Mouse (Mus musculus) frontal cortex, postnatal 14 days (tissue): ENCODE results near the gene Nacad.

Source experiments
- DNase-seq, 2 experiments: peaks; one replicate each; pipeline ENCODE4 v3.0.0; 2022; ENCODE audit warnings: low spot score in 2 of 2

Gene Nacad

DNA sequence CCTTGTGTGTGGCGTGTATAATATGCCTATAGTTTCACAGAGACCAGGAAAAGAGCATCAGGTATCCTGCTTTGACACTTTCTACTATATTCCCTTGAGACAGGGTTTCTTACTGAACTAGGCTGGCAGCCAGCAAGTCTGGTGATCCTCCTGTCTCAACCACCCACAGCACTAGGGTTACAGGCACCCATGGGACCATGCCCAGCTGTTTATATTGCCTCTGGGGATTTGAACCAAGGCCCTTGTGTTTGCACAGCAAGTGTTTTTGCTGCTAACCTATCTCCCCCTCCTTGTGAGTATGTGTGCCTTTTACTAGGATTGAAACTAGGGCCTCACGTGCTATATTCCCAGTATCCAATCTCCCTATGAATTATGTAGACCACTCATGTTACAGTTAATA, 24.3 kb downstream of the Nacad start:
- DNase-seq: no peak

DNA sequence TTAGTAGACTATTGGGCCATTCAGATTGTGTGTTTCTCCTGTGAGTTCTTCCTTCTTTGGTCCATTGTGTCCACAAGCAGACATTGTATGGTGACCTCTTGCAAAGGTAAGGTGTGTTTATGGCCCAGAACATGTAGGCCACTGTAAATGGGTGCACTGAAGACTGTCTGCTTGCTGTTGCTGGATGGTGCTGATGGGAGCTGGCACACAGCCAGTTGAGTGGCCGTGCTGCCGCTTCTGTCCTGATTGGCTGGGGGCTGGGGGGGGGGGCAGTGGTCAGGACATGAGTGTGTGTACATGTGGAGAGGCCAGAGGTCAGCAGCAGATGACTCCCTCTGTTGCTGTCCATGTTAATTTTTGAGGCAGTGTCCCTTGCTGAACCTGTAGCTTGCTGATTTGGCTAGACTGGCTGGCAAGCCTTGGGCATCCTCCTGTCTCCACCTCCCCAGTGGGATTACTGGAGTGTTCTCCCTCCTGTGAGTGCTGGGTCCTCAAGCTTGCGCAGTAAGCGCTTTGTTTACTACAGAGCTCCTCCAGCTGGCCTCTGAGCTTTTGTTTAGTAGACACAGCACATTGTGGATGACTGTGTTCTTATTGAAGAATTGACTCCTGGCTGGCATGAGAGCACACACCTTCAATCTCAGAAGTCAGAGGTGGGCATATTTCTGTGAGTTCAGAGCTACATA, 25.6 kb downstream of the Nacad start:
- no peak for DNase-seq

DNA sequence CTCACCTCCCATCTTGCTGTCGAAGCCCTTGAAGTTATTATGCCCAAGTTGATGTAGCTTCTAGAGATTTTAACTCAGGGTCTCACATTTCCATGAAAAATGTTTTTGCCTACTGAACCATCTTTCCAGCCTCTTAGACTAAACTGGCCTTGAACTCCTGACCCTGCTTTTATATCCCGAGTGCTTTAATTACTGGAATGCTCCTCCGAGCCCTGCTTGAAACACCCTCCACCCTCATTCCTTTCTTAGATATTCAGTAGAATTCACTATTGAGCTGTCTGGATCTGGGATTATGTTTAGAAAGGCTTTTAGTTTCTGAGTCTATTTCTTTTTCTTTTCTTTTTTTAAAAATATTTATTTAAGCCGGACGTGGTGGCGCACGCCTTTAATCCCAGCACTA, 26.5 kb downstream of the Nacad start:
- no peak for DNase-seq

DNA sequence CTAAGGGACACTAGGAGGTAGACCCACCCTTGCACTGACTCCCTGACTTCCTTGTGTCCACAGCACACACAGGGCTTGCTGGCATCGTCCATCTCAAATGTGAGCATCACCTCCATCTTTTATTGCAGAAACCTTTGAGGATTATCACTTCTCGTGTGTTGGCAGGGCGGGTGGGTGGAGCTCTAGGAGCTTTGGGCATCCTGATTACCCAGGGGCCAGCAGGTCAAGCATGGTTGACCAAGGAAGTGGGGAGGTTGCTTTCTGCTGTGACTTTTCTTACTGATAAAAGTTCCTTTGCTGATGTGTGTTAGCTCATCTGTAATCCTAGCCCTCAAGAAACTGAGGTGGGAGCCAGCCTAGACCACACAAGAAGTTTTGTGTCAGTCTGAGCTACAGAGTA, 29.7 kb downstream of the Nacad start:
- no peak for DNase-seq

DNA sequence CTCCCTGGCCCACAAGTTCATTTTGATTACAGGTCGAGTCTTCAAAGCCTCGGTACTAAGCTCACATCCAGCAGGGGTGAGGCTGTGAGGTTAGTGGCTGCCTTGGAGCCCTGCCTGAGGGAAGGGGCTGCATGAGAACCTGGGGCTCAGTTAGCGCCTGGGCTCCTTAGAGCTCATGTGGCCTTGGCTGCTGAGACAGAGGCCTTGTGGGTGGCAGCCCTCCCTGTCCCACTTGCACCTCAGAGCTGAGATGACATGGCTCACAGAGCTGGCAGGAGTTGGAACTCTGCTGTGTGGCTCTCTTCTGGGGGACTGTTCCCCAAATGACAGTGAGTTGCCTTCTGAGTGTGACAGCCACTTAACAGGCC, 36.5 kb downstream of the Nacad start:
- no peak for DNase-seq

DNA sequence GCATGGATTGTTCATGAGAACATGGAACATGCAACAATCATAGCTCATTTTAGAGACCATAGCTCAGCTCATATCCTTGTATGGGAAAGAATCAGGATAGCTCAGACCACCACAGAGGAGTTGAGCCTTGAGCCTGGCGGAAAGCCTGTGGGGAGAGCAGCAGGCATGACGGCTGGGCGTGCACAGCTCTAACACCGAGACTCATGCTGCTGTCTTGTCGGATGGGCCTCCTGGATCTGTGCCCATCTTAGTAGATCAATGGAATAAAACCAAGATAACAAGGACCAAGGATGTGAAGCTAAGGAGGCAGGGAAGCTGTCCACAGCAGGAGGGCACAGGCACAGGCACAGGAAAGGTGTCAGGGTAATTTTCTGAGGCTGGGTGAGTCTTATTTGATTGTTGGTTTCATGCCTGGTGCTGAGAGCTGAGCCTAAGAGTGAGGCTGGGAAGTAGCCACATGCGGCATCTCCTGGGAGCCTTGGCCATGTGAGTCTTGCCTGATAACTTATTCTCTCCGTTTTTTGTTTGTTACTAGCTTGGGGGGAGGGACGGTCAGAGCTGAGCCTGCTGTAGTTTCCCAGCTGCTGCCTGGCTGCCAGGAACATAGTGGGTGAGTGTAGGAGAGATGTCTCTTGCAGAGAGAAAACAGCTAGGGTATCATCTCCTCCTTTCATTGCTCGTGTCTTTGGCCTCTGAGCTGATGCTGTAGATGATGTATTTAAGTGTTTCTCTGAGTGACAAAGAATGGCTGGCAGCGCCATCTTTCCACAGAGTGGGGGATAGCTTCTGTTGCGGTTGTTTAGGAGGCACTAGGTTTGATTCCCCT, 37.1 kb downstream of the Nacad start:
- DNase-seq: no peak

DNA sequence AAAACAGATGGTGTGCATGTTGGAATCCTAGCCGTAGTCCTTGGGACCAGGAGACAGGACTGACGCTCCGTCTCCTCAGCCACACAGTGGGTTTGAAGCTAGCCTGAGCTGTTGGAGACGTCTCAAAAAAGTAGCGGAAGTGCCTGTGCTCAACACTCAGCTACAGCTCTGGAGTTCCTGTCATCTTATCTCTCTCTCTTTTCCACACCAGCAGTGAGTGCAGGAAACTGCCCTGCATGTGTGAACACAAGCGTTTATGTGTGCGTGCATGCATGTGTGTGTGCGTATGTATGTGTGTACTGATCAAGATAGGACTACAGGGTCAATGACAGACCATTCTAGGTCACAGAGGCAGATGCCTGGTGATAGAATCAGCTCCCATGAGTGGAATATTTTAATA, 37.9 kb downstream of the Nacad start:
- no peak for DNase-seq

DNA sequence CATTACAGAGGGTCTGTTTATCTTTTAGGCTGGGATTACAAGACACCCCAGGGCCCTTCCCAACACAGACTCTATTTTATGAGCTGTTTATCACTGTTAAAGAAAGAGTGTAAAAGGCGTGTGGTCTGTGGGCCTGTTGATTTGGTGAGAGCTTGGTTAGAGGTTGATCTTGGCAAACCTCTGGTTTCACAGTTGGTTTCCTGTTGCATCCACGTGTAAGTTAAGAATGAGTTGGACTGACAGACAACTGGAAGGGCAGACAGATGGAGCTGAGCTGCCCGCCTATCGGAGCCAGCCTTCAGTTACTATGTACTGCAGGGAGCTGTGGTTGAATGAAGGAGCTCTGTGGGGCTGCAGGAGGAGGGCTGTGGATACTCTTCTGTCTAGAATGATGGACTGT, 39.4 kb downstream of the Nacad start:
- DNase-seq: no peak

DNA sequence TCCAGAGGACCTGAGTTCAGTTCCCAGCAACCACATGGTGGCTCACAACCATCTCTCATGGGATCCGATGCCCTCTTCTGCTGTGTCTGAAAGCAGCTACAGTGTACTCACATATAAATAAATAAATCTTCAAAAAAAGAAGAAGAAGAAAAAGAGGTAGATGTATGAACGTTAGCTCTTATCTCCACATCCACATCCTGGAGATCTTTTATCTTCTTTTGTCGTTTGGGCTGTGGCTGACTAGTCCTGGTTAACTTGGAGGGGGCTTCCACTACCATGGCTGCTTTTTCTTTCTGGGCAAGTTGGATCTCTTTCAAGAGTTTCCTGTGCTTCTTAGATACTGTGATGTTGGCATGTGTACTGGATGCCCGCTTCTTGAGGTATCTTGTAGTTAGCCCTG, 42.7 kb downstream of the Nacad start:
- no peak for DNase-seq

DNA sequence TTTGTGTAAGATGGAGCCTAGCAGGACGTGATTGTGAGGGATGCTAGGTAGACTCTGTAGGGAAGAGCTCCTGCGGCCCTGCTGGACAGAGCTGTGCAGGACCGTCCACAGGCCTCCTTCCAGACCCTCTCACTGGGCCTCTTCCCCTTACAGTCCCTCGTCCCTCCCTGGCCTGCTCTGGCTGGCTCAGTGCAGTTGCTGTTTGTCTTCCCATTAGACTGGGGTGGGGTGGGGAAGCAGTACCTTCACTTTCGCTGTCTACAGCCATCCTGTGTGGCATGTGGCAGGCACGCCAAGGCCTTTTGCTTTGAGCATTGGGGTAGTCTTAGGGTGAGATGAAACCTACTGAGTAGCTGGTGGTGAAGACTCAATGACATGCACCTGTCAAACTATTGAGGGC, 43.5 kb downstream of the Nacad start:
- DNase-seq: no peak

DNA sequence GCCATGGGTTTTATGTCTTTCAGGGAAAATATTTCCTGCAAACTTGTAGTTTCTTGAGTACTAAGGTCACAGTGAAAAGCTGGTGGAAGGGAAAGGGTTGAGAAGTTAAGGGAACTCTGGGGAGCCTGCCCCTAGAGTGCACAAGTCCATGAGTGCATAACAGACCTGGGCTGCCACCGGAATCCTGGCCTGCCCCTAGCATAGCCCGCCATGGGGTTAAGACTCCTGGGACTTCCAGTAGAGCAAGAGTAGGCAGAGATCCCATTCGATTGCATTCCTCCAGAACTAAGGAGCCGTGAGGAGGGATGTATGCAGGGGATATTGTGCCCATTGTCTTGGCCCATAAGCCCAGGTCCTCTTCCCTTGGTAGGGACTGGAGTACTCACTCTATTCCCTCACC, 44.4 kb downstream of the Nacad start:
- DNase-seq: no peak

DNA sequence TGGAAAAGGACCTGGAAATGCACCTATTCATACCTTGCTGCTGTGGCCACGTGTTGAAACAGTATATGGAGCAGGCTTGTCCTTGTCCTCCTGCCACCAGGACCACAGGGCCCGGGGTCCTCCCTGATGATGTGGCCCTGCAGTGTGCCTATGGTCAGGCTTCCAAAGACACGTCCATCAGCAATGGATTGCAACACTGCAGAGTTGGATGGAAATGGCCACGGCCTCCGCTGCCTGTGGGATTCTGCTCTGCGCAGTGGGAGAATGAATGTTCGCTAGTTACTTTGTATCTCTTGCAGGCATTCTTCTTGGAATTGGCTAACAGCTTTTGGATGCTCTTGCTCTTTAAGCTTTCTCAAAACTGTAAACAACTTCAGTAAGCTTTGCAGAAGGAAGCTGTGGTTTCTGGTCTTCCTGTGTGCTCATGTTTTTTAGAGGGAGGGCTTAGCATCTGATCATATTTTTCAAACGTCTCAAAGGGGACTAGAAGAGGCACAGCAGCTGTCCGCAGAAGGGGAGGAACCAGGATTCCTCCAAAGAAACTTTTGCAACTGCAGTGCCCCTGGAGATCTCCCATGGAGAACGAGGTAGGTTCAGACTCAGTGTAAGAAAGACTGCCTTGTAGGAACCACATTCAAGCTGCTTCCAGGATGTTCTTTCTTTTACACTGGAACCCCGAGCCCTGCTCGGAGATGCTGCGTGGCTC, 45.0 kb downstream of the Nacad start:
- no peak for DNase-seq

DNA sequence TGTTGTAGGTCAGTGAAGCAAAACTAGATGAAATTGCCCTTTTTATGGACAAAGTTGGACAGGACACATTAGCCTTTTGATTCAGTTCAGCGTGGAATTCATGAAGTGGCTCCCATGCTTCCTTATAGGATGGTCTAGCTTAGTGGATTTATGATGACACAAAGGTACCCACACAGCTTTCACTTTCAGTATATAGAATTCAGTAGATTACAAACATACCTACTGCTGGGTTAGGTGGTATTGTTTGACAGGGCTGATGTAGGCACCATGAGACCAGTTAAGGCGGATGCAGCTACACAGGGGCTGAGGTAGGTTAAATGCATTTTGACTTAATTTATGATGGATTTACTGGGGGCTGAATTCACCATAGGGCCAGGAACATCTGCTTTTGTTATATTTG, 45.9 kb downstream of the Nacad start:
- no peak for DNase-seq

DNA sequence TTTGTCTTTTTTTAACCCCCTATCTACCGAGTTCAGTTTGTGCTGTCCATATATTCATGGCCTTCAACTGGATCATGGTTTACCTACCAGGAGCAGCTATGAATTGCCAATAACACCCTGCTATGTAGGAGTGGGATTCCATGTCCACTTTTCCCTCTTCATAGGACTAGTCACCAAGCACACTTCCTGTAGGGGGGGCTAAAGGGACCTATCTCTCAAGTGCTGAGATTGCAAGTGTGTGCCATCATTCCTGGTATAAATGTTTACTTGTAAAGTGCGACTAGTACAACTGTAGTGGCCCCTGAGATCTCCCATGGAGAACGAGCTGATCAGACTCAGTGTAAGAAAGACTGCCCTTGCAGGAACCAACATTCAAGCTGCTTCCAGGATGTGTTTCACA, 47.6 kb downstream of the Nacad start:
- no peak for DNase-seq

DNA sequence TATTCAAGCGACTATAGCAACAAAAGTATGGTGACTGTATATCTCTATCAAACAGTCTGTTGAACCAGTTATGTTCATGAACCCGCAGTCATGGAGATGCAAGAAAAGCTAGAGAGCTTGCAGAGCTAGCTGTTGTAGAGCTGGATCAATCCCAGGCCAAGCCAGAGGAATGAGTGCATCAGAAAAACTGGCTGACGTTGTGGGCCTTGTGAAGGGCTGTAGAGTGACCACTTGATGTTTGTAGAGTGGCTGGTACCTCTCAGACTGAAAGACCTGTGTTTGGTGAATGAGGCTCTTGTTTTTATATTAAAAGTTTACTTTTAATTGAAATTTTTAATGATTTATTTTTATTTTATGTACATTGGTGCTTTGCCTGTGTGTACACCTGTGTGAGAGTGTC, 55.7 kb downstream of the Nacad start:
- no peak for DNase-seq

DNA sequence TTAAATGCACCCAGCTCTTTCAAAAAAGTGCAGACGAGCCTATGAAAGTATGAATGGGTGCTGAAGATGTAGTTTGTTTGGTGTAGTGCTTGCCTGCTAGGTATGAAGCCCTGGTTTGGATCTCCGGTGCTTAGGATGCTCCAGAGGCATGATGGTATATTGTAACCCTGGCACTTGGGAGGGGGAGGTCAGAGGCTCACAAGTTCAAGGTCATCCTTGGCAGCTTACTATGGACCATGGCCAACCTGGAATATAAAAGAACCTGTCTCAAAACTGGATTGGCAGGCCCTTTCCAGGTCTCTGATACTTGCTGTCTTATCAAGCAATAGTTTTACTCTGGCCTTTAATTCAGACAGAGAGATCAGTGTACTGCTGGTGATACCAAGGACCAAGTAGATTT, 56.1 kb downstream of the Nacad start:
- DNase-seq: no peak
